Mouse (Mus musculus) hindlimb bud, embryonic 11.5 days (tissue): ENCODE results near the gene Sgms1.
"Not testable (repeated sequence)": the region's sequence is repeated elsewhere in the genome, so short reads cannot be mapped to it uniquely, and the experiment has no call there.

ENCODE experiments used
- DNase-seq: peaks from one replicate; pipeline ENCODE4 v3.0.0-alpha.2; 2012; ENCODE audit warnings: low read depth, low spot score; ENCODE audit errors: extremely low spot score

Sgms1 gene

DNA sequence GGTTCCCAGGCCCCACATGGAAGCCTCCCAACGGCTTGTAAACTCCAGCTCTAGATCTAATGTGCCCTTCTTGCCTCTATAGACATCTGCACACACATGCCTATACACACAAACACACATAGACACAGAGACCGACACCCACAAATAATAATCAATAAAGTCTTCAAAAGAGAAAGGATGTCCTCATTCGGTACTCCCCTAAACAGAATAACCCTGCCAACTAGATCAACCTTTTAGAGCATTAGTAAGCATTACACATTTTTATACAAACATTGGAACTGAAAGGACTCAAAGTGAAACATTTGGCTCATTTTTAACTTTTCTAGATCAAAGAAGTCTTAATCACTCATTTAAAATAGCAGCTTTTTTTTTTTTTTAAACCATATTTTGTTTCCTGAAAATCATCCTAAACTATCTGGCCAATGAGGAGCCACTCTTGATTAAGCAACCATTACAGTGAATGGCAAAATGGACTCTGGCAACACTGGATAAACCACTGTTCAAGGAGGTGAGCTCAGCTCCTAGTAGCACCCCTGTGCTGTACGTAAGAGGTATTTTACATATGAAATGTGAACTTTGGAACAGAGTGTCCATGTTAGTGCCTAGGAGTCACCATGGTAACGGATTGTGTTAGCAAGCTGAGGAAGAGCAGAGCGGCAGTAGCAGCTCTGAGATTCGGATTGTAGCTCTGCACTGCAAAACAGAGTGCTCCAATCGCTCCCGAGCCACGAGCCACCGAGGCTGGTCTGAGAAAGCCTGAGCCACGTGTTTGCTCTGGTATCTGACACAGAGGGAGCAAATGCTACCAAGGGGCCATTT, 30.6 kb downstream of the Sgms1 start:
- DNase-seq, result no peak

DNA sequence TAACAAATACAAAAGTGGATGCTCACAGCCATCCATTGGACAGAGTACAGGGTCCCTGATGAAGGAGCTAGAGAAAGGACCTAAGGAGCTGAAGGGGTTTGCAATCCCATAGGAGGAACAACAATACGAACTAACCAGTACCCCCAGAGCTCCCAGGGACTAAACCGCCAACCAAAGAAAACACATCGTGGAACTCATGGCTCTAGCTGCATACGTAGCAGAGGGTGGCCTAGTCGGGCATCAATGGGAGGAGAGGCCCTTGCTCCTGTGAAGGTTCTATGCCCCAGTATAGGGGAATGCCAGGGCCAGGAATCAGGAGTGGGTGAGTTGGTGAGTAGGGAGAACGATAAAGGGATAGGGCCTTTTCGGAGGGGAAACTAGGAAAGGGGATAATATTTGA, 31.5 kb downstream of the Sgms1 start:
- not testable (repeated sequence) for DNase-seq

DNA sequence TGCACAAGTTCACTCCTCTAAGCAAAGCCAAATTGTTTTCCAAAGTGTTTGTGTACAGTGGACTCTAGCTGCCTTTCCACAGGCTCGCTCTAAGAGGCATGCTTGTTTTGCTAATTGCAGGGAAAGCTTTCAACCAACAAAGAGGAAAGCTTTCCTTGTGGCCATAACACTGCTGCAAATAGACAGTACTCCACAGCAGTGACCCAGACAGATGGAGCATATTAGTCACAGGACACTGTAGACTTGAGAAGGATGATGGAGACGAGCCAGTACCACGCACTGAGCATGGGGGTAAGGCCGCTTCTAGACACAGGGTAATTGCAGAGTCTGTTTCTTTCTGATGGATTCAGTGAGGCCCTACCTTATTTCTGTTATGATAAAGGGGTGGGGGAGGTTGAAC, 33.3 kb downstream of the Sgms1 start:
- DNase-seq, result no peak

DNA sequence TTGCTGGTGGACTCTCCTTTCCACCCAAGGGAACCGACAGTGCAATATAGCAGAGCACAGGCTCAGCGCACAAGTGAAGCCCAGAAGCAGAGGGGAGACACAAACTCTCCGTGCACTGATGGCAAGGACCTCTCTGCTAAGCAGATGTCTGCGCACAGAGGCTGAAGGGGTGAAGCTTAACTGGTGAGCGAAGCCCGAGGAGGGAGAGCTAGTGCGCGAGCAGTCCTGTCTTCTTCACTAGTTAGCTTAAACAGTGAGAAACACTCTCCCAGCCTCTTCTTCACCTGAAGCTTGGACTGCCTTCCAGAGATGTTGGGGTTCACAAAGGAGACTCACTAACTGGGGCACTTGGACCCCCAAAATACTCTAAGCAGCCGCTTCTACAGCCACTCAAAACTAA, 36.1 kb downstream of the Sgms1 start:
- DNase-seq, result no peak

DNA sequence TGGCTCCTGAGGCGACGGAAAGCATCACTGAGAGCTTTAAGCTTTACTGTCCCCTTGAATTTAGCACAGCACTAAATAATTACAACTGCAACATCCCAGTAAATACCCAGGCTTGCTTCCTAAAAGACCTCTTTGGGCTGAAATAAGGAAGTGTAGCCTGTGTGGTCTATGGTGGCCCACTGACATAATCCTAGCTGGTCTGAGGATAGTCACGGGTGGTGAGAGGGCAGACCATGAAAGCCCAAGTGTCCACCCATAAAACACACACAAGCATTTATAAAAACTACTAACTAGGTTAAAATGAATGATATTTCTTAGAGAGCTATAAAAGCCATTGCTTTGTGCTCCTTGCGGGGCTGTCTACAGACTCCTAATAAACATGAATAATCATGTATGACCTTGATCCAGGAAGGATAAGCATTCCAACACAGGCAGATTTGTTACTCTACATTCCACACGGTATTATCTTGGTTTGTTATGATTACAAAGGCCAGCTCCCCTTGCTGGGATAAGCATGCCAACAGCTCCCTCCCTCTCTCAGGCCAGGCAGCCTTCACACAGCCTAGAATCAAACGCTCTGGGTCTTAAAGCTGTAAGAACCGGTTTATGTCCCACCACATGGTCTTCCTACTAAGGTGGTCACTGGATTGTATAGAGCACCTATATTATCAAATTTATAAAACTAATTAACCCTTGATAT, 40.4 kb downstream of the Sgms1 start:
- no peak for DNase-seq

DNA sequence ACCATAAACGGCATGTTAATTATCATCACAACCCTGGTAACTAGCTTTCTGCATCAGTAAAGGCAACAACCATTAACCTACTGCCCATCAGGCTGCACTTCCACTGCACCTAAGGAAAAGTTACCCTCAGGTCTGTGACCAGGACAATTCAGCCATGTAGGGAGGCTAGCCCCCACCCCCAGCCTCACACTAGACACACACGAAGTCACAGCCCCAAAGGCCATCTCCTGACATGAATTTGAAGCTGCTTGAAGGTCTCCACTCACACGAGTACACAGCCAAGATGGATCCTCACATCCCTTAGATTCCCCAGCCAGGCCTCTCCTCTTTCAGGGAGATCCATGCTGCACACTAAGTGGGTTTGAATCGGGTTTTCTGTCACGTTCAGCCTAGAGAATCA, 42.0 kb downstream of the Sgms1 start:
- DNase-seq, result no peak

DNA sequence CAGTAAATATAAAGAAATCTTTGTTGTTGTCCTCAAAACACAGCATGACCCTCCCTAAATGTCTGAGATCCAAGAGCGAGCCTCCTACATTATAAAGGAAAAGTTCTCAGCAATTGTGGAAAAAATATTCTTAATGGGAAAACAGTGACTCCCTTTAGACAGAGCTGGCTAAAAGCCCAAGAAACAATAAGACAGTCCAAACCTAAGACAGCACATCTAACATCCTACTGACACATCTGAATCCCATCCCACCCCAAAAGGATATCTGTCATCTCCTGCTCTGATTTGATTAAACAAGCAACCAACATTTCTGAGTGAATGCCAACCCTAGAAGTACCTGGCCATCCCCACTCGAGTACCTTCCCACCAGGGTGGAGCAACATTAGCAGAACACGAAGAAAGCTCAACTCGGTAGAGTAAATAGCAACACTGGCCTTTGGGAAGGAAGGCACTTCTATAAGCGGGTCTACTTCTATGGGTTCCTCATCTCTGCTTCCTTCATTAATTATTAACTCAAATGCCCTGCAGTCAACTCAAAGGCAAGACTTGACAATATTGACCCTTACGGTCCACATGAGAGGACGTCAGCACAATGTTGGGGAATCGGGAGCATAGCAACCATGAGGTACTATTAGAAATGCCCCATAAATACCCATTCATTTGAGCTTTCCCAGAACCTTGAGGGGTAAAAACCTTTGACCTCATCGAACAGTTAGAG, 42.7 kb downstream of the Sgms1 start:
- no peak for DNase-seq

DNA sequence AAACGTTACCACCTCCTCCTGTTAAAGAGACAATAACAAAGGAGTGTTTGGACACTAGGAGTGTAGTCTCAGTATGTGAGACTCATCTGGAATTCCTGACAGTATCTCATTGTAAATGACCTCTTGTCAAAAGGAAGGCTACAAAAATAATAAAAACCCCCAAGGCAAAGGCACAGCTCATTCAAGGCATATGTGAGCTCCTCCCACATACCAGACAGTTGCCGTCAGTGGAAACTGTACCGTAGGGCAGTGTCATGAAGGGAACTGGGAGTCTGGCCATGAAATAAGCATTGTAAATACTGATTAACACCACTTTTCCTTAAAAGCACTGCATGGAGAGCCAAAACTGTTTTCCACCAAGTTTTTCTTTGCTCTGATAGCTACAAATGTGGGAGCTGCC, 43.3 kb downstream of the Sgms1 start:
- DNase-seq, result no peak

DNA sequence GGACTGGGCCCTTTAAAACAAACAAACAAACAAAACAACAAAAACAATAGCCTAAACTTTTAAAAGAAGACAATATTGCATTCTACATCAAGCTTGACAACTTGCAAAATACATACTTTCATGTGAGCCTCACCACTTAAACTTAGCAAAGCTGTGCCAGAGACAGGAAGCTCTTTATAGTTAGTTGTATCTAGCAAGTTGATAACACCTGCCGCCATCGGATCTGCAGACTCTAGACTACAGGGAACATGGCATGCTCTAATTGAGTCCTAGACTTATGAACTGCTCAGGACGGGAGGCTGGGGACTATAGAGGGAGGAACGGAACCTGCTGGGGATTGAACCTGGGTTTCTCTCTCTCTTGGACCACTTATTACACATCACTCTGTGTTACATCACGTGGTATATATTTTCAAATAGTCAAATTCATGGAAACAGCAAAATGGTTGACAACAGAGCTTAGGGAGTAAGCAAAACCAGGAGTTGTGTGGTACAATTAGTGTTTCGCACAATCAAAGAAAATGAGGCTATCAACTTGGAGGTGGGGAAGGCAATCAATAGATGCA, 44.3 kb downstream of the Sgms1 start:
- no peak for DNase-seq

DNA sequence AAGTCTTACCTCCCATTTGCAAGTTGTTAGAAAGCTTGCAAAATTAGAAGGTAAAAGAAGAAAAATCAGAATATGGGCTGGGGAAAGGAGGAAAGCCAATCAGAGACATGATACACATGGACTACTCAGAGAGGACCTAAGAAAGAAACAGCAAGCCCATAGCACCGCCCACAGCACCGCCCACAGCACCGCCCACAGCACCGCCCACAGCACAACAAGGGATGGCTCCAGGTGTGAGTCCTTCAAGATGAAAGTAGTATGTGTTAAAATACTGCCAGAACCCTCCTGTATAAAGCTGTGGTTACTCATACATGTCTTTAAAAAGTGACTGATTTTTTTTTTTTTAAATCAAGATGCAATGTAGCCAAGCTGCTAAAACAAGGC, 44.8 kb downstream of the Sgms1 start:
- no peak for DNase-seq

DNA sequence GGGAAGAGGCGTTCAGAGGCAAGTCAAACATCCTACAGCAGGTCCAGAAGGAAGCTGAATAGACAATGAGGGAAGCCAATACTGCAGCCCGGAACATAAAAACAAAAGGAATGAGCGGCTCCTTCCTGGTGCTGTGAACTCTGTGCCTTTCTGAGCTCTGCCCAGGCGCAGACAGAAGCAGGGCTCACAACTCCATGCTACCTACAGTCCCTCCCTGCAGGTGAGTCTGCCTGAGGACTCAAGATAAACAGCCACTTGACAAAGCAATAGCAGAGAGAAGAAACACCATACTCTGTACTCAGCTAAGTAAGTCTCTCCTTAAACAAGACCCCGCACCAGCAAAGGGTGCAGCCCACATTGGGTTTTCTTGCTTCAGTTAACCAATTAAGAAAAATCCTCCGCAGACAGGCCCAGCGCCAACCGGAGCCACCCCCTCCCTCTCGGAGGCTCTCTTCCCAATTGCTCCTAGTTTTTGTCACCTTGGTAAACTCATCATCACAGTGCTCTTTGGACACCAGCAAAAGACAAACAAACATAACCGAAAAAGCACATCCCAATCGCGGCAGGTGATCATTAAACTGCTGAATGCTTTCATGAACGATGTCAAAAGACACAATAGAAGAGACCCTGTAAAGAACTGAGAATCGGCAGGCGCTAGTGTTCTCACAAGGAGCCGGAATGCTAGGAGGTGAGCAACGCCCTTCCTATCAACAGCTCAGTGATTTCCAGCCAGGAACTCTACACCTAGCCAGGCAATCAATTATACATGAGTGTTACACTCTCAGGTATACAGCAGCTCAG, 45.4 kb downstream of the Sgms1 start:
- DNase-seq, result no peak

DNA sequence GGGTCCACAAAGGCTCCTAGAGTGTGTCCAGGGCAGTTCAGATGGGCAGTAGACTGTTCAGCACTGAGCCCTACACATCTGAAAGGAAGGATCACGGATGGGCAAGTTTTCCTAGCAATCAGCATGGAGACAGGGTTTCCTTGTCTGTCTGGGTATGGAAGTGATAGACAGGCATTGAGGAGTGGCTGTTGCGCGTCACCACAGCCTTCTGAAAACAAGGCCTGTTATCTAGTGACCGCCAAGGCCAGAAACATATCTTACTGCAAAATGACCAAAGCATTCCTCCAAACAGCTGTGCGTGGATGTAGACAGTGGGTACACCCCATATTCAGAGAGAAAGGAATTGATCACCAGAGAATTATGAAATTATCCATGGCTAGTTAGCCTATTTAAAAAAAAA, 47.1 kb downstream of the Sgms1 start:
- no peak for DNase-seq

DNA sequence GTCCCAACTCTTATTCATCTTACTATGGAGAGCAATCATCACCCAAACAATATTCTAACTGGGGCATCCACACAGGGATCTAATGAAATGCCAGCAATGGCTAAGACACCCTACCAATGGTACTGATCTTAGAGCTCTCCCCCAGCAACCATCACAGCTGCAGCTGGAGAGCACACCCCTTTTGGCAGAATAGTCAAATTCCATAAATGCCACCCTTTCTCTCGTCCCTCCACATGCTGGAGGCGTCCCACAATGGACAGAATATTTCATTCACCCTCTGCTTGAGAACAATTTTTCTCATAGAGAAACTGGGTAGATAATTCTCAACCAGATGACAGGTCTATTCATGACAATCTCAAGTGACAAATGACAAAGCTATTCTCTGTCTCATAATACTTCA, 48.4 kb downstream of the Sgms1 start:
- DNase-seq, result no peak

DNA sequence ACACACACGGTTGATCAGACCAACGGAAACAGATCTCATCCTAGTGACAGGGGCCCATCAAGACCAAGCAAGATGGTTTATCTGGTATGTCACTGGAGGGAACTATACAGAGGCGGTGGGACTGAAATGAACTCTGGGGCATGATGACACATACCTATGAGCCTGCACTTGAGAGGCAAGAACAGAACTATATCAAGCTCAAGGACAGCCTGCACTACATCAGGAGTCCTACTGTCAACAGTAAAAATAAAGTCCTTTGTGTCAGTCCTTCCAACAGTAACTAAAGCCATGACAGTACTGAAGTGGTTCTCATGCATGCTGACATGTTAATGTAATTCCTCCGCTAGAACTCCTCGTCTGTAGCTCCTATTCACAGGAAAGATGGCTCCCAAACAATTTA, 49.3 kb downstream of the Sgms1 start:
- no peak for DNase-seq

DNA sequence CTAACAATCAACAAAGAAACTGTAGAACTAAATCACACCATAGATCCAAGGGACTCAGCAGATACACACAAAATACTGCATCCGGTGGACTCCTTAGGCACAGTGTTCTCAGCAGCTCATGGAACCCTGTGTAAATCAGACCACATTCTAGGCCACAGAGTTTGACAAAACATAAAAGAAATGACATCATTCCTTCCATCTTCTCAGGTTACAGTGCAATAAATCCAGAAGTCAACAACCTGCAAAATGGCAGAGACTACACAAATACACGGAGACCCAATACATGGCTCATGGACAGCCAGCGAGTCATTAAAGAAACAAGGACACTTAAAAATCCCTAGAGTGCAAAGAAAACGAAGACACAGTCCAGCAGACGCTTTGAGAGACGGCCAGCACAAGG, 51.8 kb downstream of the Sgms1 start:
- DNase-seq, result peak; percentile 76

DNA sequence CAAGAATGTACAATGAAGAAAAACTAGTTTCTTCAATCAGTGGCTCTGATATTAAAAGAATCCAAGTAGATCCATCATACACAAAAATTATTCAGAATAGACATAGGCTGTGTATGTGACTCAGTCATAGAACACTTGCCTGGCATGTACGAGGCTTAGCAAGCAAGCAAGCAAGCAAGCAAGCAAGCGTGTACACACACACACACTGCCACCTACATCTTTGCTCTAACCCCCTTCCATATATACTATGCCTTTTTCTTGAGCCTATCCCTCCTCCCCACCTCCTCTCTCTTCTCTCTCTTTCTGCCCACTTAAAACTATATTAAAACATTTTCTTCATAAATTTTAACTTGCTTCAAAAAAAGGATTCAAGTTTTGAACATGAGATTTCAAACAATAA, 54.8 kb downstream of the Sgms1 start:
- DNase-seq, result no peak

DNA sequence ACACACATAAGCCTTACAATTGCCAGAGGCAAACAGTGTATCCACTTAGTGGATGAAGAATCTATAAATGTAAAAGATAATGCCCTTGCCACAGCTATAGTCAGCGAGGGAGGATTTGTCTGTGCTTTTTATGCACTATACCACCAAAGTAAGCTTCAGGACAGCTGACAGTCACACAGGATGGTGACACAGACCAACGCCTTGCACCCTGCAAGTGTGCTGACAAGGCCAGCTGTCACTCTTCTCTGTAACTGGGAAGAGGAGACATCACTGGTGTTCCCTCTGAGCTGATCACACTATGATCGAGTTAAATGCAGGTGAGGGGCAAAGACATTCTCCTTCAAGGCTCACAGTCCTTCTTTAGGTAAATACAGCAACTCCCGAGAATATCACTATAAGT, 56.0 kb downstream of the Sgms1 start:
- DNase-seq, result no peak

DNA sequence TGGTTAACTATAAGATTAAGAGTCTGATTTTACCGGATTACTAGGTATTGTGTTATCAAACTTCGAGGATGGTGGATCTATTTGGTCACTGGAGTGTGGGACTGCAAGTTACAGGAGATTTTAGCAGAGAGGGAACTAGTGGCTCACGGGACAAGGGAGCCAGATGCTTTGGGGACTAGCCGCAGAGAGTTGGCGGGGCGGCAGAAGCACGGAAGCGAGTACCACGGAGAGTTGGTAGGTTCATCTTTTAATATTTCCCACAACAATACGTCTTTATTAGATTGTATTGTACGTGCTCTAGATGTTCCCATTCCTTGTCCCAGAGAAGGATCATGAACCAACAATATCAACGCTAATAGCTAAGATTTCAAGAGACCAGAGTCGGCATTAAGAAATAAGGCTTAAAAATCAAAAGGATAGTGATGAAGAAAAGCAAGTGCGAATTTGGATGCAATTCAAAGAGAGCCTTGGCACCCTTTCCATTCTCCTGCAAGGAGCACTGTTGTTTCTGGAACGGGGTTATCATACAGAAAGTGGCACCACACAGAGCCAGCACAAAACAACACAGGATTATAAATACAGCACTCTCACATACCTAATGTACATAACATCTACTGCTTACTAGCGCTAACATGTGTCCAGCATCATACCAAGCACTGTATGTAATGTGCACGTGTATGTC, 56.6 kb downstream of the Sgms1 start:
- no peak for DNase-seq

DNA sequence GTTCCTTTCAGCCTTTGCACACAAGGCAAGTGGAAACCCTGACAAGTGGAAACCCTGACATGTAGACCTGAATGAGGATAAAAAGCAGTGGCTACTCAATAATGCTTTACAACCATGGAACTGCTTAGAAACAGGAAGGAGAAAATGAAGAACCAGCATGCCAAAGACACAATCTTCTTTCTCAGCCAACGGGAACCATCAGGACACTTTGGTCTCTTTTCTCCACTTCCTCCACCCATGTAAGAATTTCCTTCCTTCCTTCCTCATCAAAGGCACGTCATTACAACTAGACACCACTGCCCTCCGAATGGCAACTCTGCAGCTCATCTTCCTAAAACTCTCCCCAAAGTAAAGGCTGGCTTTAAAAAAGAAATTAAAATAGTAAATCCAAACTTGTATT, 59.3 kb downstream of the Sgms1 start:
- no peak for DNase-seq

DNA sequence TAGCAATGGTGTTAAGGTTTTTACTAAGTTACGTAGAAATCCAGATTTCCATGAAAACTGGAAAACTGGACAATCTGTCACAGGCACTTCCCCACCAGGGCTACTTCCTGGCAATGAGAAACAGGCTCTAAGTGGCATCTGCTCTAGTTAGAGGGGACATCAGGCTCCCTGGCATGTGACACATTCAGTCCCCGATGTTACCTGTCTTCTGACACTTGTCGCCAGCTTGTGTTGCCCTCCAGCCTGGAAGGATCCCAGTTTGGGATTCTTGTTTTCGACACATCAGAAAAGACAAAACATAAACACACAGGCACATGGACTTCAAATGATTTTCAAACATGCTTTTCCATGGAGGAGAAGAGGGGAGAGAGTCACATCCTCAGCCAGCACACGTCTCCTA, 60.0 kb downstream of the Sgms1 start:
- DNase-seq, result no peak
